Mouse (Mus musculus): ENCODE measurements at regions not wholly inside any gene's neighbourhood (a gene's known extent, or its start where the extent isn't known, plus 50 kb on each side); places are given as distances from the start of the nearest gene placed in this dataset.

GRCm38 (mm10) chr1:88780262-88780661 is 78.2 kb upstream of the Arl4c start:
- Histone ChIP-seq H3K9ac (ENCODE audit: low read length) (no peak overlapping the region), H3K27me3 (ENCODE audit: control insufficient read depth, insufficient read depth, low read length) (no peaks in the 10 kb centered on the region), H3K4me2 (ENCODE audit: low read depth, severe bottlenecking) (no peak overlapping the region), H3K4me1 (ENCODE audit: control insufficient read depth, insufficient read depth, low read length) (no peaks in the 10 kb centered on the region), H3K36me3 (ENCODE audit: control insufficient read depth, insufficient read depth, low read length) (no peaks in the 10 kb centered on the region), H3K9me3 (ENCODE audit: control insufficient read depth, low read length) (no peaks in the 10 kb centered on the region), H3K4me3 (ENCODE audit: low read depth, low read length) (no peak overlapping the region), H3K27ac (replicated peaks; ENCODE audit: low read depth, low read length) (no peak overlapping the region)
- 80% methylated on average over 4 of the region's 4 CpGs for WGBS
- ATAC-seq (ENCODE audit: insufficient number of reproducible peaks, low FRiP score, low TSS enrichment, low read depth): no peak
- DNase-seq (ENCODE audit: low spot score): no peak

GRCm38 (mm10) chr1:88783083-88783482 is 81.1 kb upstream of the Arl4c start:
- no peaks in the 10 kb centered on the region for H3K27me3 ChIP-seq (ENCODE audit: control insufficient read depth, insufficient read depth, low read length)
- H3K9me3 ChIP-seq (ENCODE audit: control insufficient read depth, low read length): no peaks in the 10 kb centered on the region
- DNase-seq (ENCODE audit: low spot score): no peak
- ATAC-seq (ENCODE audit: insufficient number of reproducible peaks, low FRiP score, low TSS enrichment, low read depth): no peak
- H3K4me3 ChIP-seq (ENCODE audit: low read depth, low read length): no peak overlapping the region
- H3K4me2 ChIP-seq (ENCODE audit: low read depth, severe bottlenecking): no peak overlapping the region
- no peak overlapping the region for H3K27ac ChIP-seq (replicated peaks; ENCODE audit: low read depth, low read length)
- no peaks in the 10 kb centered on the region for H3K4me1 ChIP-seq (ENCODE audit: control insufficient read depth, insufficient read depth, low read length)
- no peak overlapping the region for H3K9ac ChIP-seq (ENCODE audit: low read length)
- H3K36me3 ChIP-seq (ENCODE audit: control insufficient read depth, insufficient read depth, low read length): no peaks in the 10 kb centered on the region
- WGBS: 82% methylated on average over 4 of the region's 4 CpGs

DNA sequence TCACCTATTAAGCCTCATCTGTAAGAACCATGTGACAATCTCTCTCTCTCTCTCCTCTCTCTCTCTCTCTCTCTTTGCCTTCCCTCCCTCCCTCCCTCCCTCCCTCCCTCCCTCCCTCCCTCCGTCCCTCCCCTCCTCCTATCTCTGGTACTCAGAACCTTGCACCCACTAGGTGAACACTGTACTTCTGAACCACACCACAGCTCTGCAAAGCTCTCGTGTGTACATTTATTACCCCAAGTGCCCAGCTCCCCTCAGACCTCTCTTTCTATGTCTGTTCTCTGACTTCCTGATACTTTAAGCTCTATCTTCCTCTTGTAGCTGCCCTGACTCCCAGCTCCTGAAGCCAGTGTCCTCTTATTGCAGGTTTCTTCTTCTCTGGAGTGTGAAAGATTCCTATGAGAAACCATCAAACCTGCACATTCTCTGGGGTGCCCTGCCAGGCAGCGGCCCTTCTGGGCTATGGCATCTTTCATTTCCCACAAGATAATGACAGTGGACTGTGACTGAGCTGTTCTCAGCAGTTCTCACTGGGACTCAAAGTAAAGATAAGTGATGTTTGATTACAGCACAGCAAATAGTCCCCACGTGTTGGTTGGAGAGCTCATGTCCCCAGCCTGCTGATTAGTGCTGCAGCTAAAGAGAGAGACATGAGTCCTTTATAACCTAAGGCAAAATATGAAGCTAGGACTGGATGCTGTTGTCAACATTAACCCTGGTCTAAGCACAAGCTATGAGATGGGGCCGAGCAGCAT is 83.0 kb upstream of the Arl4c start:
- H3K4me2 ChIP-seq (ENCODE audit: low read depth, severe bottlenecking): no peak overlapping the region
- no peak overlapping the region for H3K27ac ChIP-seq (replicated peaks; ENCODE audit: low read depth, low read length)
- H3K9me3 ChIP-seq (ENCODE audit: control insufficient read depth, low read length): no peaks in the 10 kb centered on the region
- no peak overlapping the region for H3K4me3 ChIP-seq (ENCODE audit: low read depth, low read length)
- H3K9ac ChIP-seq (ENCODE audit: low read length): no peak overlapping the region
- WGBS: 67% methylated on average over 4 of the region's 5 CpGs
- ATAC-seq (ENCODE audit: insufficient number of reproducible peaks, low FRiP score, low TSS enrichment, low read depth): no peak
- no peaks in the 10 kb centered on the region for H3K27me3 ChIP-seq (ENCODE audit: control insufficient read depth, insufficient read depth, low read length)
- no peaks in the 10 kb centered on the region for H3K36me3 ChIP-seq (ENCODE audit: control insufficient read depth, insufficient read depth, low read length)
- DNase-seq (ENCODE audit: low spot score): no peak
- H3K4me1 ChIP-seq (ENCODE audit: control insufficient read depth, insufficient read depth, low read length): no peaks in the 10 kb centered on the region

DNA sequence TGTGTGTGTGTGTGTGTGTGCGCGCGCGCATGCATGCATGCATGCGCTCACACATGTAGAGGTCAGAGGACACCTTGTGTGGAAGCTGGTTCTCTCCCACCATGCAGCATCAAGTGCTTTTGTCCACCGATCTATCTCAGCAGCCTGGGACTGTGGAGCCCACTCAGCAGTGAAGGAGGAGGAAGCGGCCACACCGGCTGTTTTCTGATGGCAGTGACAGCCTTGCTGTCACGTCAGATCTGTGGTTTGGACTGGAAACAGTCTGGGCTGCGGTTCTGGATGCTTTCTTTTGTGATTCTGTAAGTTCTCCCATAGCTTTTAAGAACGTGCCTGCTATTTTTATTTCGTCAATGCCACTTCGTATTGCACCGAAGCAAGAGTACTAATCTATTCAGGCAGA is 84.0 kb upstream of the Arl4c start:
- H3K4me1 ChIP-seq (ENCODE audit: control insufficient read depth, insufficient read depth, low read length): no peaks in the 10 kb centered on the region
- 90% methylated on average over 14 of the region's 14 CpGs for WGBS
- ATAC-seq (ENCODE audit: insufficient number of reproducible peaks, low FRiP score, low TSS enrichment, low read depth): no peak
- H3K27ac ChIP-seq (replicated peaks; ENCODE audit: low read depth, low read length): no peak overlapping the region
- no peaks in the 10 kb centered on the region for H3K9me3 ChIP-seq (ENCODE audit: control insufficient read depth, low read length)
- no peak for DNase-seq (ENCODE audit: low spot score)
- no peak overlapping the region for H3K4me3 ChIP-seq (ENCODE audit: low read depth, low read length)
- no peaks in the 10 kb centered on the region for H3K36me3 ChIP-seq (ENCODE audit: control insufficient read depth, insufficient read depth, low read length)
- H3K27me3 ChIP-seq (ENCODE audit: control insufficient read depth, insufficient read depth, low read length): no peaks in the 10 kb centered on the region
- H3K9ac ChIP-seq (ENCODE audit: low read length): no peak overlapping the region
- H3K4me2 ChIP-seq (ENCODE audit: low read depth, severe bottlenecking): no peak overlapping the region

- no peak overlapping the region for H3K4me2 ChIP-seq (ENCODE audit: low read depth, severe bottlenecking)
- H3K4me3 ChIP-seq (ENCODE audit: low read depth, low read length): no peak overlapping the region
- H3K4me1 ChIP-seq (ENCODE audit: control insufficient read depth, insufficient read depth, low read length): no peaks in the 10 kb centered on the region
- no peaks in the 10 kb centered on the region for H3K9me3 ChIP-seq (ENCODE audit: control insufficient read depth, low read length)
- H3K27ac ChIP-seq (replicated peaks; ENCODE audit: low read depth, low read length): no peak overlapping the region
- H3K9ac ChIP-seq (ENCODE audit: low read length): no peak overlapping the region
- H3K27me3 ChIP-seq (ENCODE audit: control insufficient read depth, insufficient read depth, low read length): no peaks in the 10 kb centered on the region
- no peak for ATAC-seq (ENCODE audit: insufficient number of reproducible peaks, low FRiP score, low TSS enrichment, low read depth)
- WGBS: 89% methylated on average over 7 of the region's 7 CpGs
- DNase-seq (ENCODE audit: low spot score): no peak
- H3K36me3 ChIP-seq (ENCODE audit: control insufficient read depth, insufficient read depth, low read length): no peaks in the 10 kb centered on the region
Observed at GRCm38 (mm10) chr1:88790674-88791073, 88.7 kb upstream of the Arl4c start.

DNA sequence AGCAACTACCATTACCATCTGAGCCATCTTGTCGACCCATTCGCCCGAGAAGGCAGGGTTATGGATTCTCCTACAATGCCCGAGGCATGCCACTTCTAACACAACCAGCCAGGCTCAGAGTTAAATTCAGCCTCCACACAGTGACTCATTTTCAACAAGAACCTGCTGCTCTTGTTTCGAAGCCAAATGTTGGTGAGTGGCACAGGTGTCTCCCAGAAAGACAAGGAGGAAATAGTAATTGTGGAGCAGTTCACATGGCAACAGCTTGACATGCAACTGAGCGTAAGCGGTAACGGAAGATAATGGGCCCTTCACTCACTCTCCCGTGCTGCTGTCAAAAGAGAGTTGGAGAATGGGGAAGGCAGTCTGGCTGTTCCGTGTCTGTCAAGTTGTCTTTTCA is 92.9 kb upstream of the Arl4c start:
- no peak for ATAC-seq (ENCODE audit: insufficient number of reproducible peaks, low FRiP score, low TSS enrichment, low read depth)
- no peak for DNase-seq (ENCODE audit: low spot score)
- WGBS: 90% methylated on average over 10 of the region's 10 CpGs
- H3K27ac ChIP-seq (replicated peaks; ENCODE audit: low read depth, low read length): no peak overlapping the region
- no peaks in the 10 kb centered on the region for H3K36me3 ChIP-seq (ENCODE audit: control insufficient read depth, insufficient read depth, low read length)
- no peaks in the 10 kb centered on the region for H3K4me1 ChIP-seq (ENCODE audit: control insufficient read depth, insufficient read depth, low read length)
- no peaks in the 10 kb centered on the region for H3K27me3 ChIP-seq (ENCODE audit: control insufficient read depth, insufficient read depth, low read length)
- H3K4me2 ChIP-seq (ENCODE audit: low read depth, severe bottlenecking): no peak overlapping the region
- H3K4me3 ChIP-seq (ENCODE audit: low read depth, low read length): no peak overlapping the region
- no peak overlapping the region for H3K9ac ChIP-seq (ENCODE audit: low read length)
- no peaks in the 10 kb centered on the region for H3K9me3 ChIP-seq (ENCODE audit: control insufficient read depth, low read length)

GRCm38 (mm10) chr1:88798473-88798872 is 96.5 kb upstream of the Arl4c start:
- no peaks in the 10 kb centered on the region for H3K9me3 ChIP-seq (ENCODE audit: control insufficient read depth, low read length)
- no peak overlapping the region for H3K27ac ChIP-seq (replicated peaks; ENCODE audit: low read depth, low read length)
- DNase-seq (ENCODE audit: low spot score): no peak

DNA sequence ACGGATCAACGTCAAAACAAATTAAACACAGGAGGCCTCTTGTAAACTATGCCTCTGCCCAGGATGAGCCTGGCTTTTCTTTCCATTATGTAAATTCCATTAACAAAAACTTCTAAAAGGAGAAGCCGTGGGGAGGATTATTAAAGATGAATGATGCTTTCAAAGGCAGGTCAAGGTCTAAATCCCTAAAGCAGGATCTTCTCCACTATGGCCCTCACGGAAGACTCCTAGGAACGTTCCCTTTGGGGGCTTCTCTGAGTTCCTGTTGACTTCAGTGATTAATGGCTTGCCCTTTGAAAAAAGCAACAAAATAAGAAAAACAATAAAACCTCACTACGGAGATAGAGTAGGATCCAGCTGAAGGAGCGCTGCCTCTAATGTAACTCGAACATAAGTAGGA is 96.9 kb upstream of the Arl4c start:
- Histone ChIP-seq H3K27me3 (ENCODE audit: control insufficient read depth, insufficient read depth, low read length) (no peaks in the 10 kb centered on the region), H3K9ac (ENCODE audit: low read length) (no peak overlapping the region), H3K9me3 (ENCODE audit: control insufficient read depth, low read length) (no peaks in the 10 kb centered on the region), H3K4me1 (ENCODE audit: control insufficient read depth, insufficient read depth, low read length) (no peaks in the 10 kb centered on the region), H3K4me2 (ENCODE audit: low read depth, severe bottlenecking) (no peak overlapping the region), H3K36me3 (ENCODE audit: control insufficient read depth, insufficient read depth, low read length) (no peaks in the 10 kb centered on the region), H3K27ac (replicated peaks; ENCODE audit: low read depth, low read length) (no peak overlapping the region), H3K4me3 (ENCODE audit: low read depth, low read length) (no peak overlapping the region)
- DNase-seq (ENCODE audit: low spot score): no peak
- ATAC-seq (ENCODE audit: insufficient number of reproducible peaks, low FRiP score, low TSS enrichment, low read depth): no peak
- 52% methylated on average over 8 of the region's 8 CpGs for WGBS

More at GRCm38 (mm10) chr1:88798473-88798872, 96.5 kb upstream of the Arl4c start:
- no peak overlapping the region for H3K9ac ChIP-seq (ENCODE audit: low read length)
- 82% methylated on average over 14 of the region's 14 CpGs for WGBS
- no peak for ATAC-seq (ENCODE audit: insufficient number of reproducible peaks, low FRiP score, low TSS enrichment, low read depth)
- H3K27me3 ChIP-seq (ENCODE audit: control insufficient read depth, insufficient read depth, low read length): no peaks in the 10 kb centered on the region
- H3K4me3 ChIP-seq (ENCODE audit: low read depth, low read length): no peak overlapping the region
- no peak overlapping the region for H3K4me2 ChIP-seq (ENCODE audit: low read depth, severe bottlenecking)
- no peaks in the 10 kb centered on the region for H3K4me1 ChIP-seq (ENCODE audit: control insufficient read depth, insufficient read depth, low read length)
- no peaks in the 10 kb centered on the region for H3K36me3 ChIP-seq (ENCODE audit: control insufficient read depth, insufficient read depth, low read length)

DNA sequence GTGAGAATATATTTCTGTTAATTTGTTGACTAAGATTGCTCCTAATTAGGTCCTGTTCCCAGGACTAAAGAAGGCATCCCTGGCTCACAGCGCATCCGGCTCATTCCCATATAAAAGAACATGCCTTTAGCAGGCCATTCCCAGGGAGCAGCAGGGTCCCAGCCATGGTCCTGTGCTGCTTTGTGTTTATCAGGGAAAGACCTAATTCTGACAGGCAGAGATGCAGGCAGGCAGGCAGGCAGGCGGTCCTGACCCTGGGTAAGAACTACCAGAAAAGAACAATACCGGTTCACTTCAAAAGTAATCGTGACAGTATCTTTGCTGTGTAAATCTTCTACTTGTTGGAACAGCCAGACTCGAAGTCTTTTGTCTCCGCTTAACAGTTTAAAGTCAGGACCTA is 97.3 kb upstream of the Arl4c start:
- 44% methylated on average over 7 of the region's 7 CpGs for WGBS
- Histone ChIP-seq H3K4me2 (ENCODE audit: low read depth, severe bottlenecking) (no peak overlapping the region), H3K9me3 (ENCODE audit: control insufficient read depth, low read length) (no peaks in the 10 kb centered on the region), H3K4me1 (ENCODE audit: control insufficient read depth, insufficient read depth, low read length) (no peaks in the 10 kb centered on the region), H3K27me3 (ENCODE audit: control insufficient read depth, insufficient read depth, low read length) (no peaks in the 10 kb centered on the region), H3K4me3 (ENCODE audit: low read depth, low read length) (no peak overlapping the region), H3K9ac (ENCODE audit: low read length) (no peak overlapping the region), H3K27ac (replicated peaks; ENCODE audit: low read depth, low read length) (no peak overlapping the region), H3K36me3 (ENCODE audit: control insufficient read depth, insufficient read depth, low read length) (no peaks in the 10 kb centered on the region)
- DNase-seq (ENCODE audit: low spot score): no peak
- ATAC-seq (ENCODE audit: insufficient number of reproducible peaks, low FRiP score, low TSS enrichment, low read depth): no peak
